Mouse (Mus musculus) liver, embryonic 16.5 days (tissue): ENCODE results near the gene Olfr221. TPM values are rescaled to one million over a fixed set of nuclear protein-coding genes. Genes with fewer than 3 reads are reported as not detected.

ENCODE experiments used
- ATAC-seq: fragments of 200-750 bp; cut with Nextera tagmentation; 2 replicates; pipeline ENCODE4 v1.8.0; 2017; ENCODE audit warnings: low read depth, mild to moderate bottlenecking, moderate number of reproducible peaks, moderate library complexity
- H3K27ac ChIP-seq: fragments of 300-500 bp; sonication (generic); 2 replicates; pipeline ENCODE4 v1.5.1; 2014; ENCODE audit warnings: mild to moderate bottlenecking, low read length
- H3K27me3 ChIP-seq: fragments of 300-500 bp; sonication (generic); 2 replicates; pipeline ENCODE4 v1.6.1; 2014; ENCODE audit warnings: low read depth, low read length, mixed read lengths; ENCODE audit not compliant: control insufficient read depth, insufficient read depth
- H3K36me3 ChIP-seq: fragments of 300-500 bp; sonication (generic); 2 replicates; pipeline ENCODE4 v1.6.1; 2014; ENCODE audit warnings: mild to moderate bottlenecking; ENCODE audit not compliant: control insufficient read depth, insufficient read depth
- H3K4me1 ChIP-seq: fragments of 300-500 bp; sonication (generic); 2 replicates; pipeline ENCODE4 v1.6.1; 2014; ENCODE audit warnings: low read depth, low read length, mixed read lengths; ENCODE audit not compliant: control insufficient read depth
- H3K4me2 ChIP-seq: fragments of 300-500 bp; sonication (generic); 2 replicates; pipeline ENCODE4 v1.6.1; 2014; ENCODE audit warnings: low read depth, low read length, mixed read lengths
- H3K4me3 ChIP-seq: fragments of 300-500 bp; sonication (generic); 2 replicates; pipeline ENCODE4 v1.5.1; 2014; ENCODE audit warnings: low read depth, mild to moderate bottlenecking, low read length
- H3K9ac ChIP-seq: fragments of 300-500 bp; sonication (generic); 2 replicates; pipeline ENCODE4 v1.6.1; 2014; ENCODE audit warnings: low read depth, low read length
- H3K9me3 ChIP-seq: fragments of 300-500 bp; sonication (generic); replicated peaks from 2 replicates; pipeline ENCODE4 v1.6.1; 2016; ENCODE audit warnings: low read length; ENCODE audit not compliant: control insufficient read depth
- WGBS: fragments of 180-500 bp; shearing (Covaris S2); extraction: QIAGEN DNeasy Blood & Tissue Kit; methylation state at CpG from one replicate; pipeline ENCODE4 v1.1.7; 2014; ENCODE audit not compliant: insufficient replicate concordance; 5-methylcytosine and 5-hydroxymethylcytosine counted together
- polyA plus RNA-seq: library from polyadenylated mRNA; unstranded; fragments of >200 nt; fragmentation: Nextera tagmentation; extraction: Ambion mirVana; gene quantifications from 2 replicates; pipeline ENCODE4 v1.2.1, GENCODE M21; 2015

The Olfr221 gene
- polyA plus RNA-seq, 1 experiment from 2014 or later, result not detected

- ATAC-seq, result no peak
- no peak overlapping the region for H3K4me3 ChIP-seq
- peaks cover 63% of the 10 kb centered on the region for H3K4me1 ChIP-seq
- H3K36me3 ChIP-seq, result no peaks in the 10 kb centered on the region
- WGBS, result 55% methylated on average over 8 of the region's 8 CpGs
- peak overlapping the region; percentile 88 for H3K27ac ChIP-seq
- no peaks in the 10 kb centered on the region for H3K9me3 ChIP-seq
- H3K4me2 ChIP-seq, result peak overlapping the region; percentile 81
- H3K9ac ChIP-seq, result 0 out of 2 replicates have a peak overlapping the region, but pooled peaks have one; percentile 3
- H3K27me3 ChIP-seq, result no peaks in the 10 kb centered on the region
Measured at GRCm38 (mm10) chr14:52021568-52022212, 20.6 kb downstream of the Olfr221 start.

GRCm38 (mm10) chr14:52021138-52021529 is 21.1 kb downstream of the Olfr221 start:
- WGBS, result 62% methylated on average over 4 of the region's 4 CpGs
- H3K4me2 ChIP-seq, result peak overlapping the region; percentile 81
- H3K9me3 ChIP-seq, result no peaks in the 10 kb centered on the region
- no peak overlapping the region for H3K9ac ChIP-seq
- ATAC-seq, result no peak
- peak overlapping the region; percentile 75; the same call in 1 of the 2 replicates for H3K4me3 ChIP-seq
- H3K4me1 ChIP-seq, result peaks cover 65% of the 10 kb centered on the region
- no peaks in the 10 kb centered on the region for H3K27me3 ChIP-seq
- H3K36me3 ChIP-seq, result no peaks in the 10 kb centered on the region
- H3K27ac ChIP-seq, result peak overlapping the region; percentile 88

GRCm38 (mm10) chr14:52020486-52021137 is 21.6 kb downstream of the Olfr221 start, which contains the start of gene Zfp219:
TSS of gene Zfp219 (minus strand) at chr14:52020733.
- Histone ChIP-seq H3K27ac (peak within 1 kb of the TSS; percentile 88), H3K4me1 (peaks cover 70% of the 10 kb centered on the region), H3K36me3 (no peaks in the 10 kb centered on the region), H3K27me3 (no peaks in the 10 kb centered on the region), H3K4me3 (peak within 1 kb of the TSS; percentile 75), H3K4me2 (peak within 1 kb of the TSS; percentile 81), H3K9me3 (no peaks in the 10 kb centered on the region), H3K9ac (peak within 1 kb of the TSS; percentile 89)
- WGBS, result 14% methylated on average over 15 of the region's 15 CpGs
- peak; percentile 72 for ATAC-seq

GRCm38 (mm10) chr14:52019590-52020340 is 22.5 kb downstream of the Olfr221 start:
- Histone ChIP-seq H3K9me3 (no peaks in the 10 kb centered on the region), H3K27me3 (no peaks in the 10 kb centered on the region), H3K9ac (peak overlapping the region; percentile 89), H3K27ac (peak overlapping the region; percentile 88), H3K36me3 (no peaks in the 10 kb centered on the region), H3K4me1 (peaks cover 75% of the 10 kb centered on the region), H3K4me2 (peak overlapping the region; percentile 81), H3K4me3 (peak overlapping the region; percentile 75)
- WGBS, result under 1% methylated on average over 71 of the region's 74 CpGs
- peak; percentile 79 for ATAC-seq

- H3K9me3 ChIP-seq, result no peaks in the 10 kb centered on the region
- peak overlapping the region; percentile 81 for H3K4me2 ChIP-seq
- WGBS, result 28% methylated on average over 12 of the region's 12 CpGs
- peaks cover 75% of the 10 kb centered on the region for H3K4me1 ChIP-seq
- peak overlapping the region; percentile 75 for H3K4me3 ChIP-seq
- H3K9ac ChIP-seq, result peak overlapping the region; percentile 89
- no peaks in the 10 kb centered on the region for H3K36me3 ChIP-seq
- ATAC-seq, result peak; percentile 4; the same call in 1 of the 2 replicates
- peak overlapping the region; percentile 88 for H3K27ac ChIP-seq
- no peaks in the 10 kb centered on the region for H3K27me3 ChIP-seq
Measured at GRCm38 (mm10) chr14:52019051-52019589, 23.1 kb downstream of the Olfr221 start.

- 79% methylated on average over 15 of the region's 15 CpGs for WGBS
- peak overlapping the region; percentile 89 for H3K9ac ChIP-seq
- H3K4me3 ChIP-seq, result peak overlapping the region; percentile 75
- no peaks in the 10 kb centered on the region for H3K36me3 ChIP-seq
- peaks cover 71% of the 10 kb centered on the region for H3K4me1 ChIP-seq
- peak overlapping the region; percentile 88 for H3K27ac ChIP-seq
- H3K9me3 ChIP-seq, result no peaks in the 10 kb centered on the region
- H3K27me3 ChIP-seq, result no peaks in the 10 kb centered on the region
- ATAC-seq, result no peak
- H3K4me2 ChIP-seq, result peak overlapping the region; percentile 81
Measured at GRCm38 (mm10) chr14:52018248-52019050, 23.8 kb downstream of the Olfr221 start.

GRCm38 (mm10) chr14:52017662-52018061 is 24.6 kb downstream of the Olfr221 start:
- ATAC-seq, result no peak
- Histone ChIP-seq H3K36me3 (no peaks in the 10 kb centered on the region), H3K4me2 (no peak overlapping the region), H3K9ac (no peak overlapping the region), H3K4me3 (no peak overlapping the region), H3K9me3 (no peaks in the 10 kb centered on the region), H3K4me1 (peaks cover 63% of the 10 kb centered on the region), H3K27me3 (no peaks in the 10 kb centered on the region), H3K27ac (no peak overlapping the region)
- WGBS, result 67% methylated on average over 4 of the region's 4 CpGs

- ATAC-seq, result no peak
- H3K4me3 ChIP-seq, result no peak overlapping the region
- H3K4me1 ChIP-seq, result peaks cover 55% of the 10 kb centered on the region
- H3K4me2 ChIP-seq, result no peak overlapping the region
- no peak overlapping the region for H3K9ac ChIP-seq
- H3K9me3 ChIP-seq, result no peaks in the 10 kb centered on the region
- 78% methylated on average over 13 of the region's 13 CpGs for WGBS
- no peaks in the 10 kb centered on the region for H3K36me3 ChIP-seq
- no peaks in the 10 kb centered on the region for H3K27me3 ChIP-seq
- no peak overlapping the region for H3K27ac ChIP-seq
Measured at GRCm38 (mm10) chr14:52016625-52017405, 25.4 kb downstream of the Olfr221 start.
